Mouse (Mus musculus) MEL-GATA-1-ER (cell line): Measurements from ENCODE around the gene Tbc1d9.
"Not testable (repeated sequence)": the region's sequence is repeated elsewhere in the genome, so short reads cannot be mapped to it uniquely, and the experiment has no call there.

Source experiments
- DNase-seq: peaks from one replicate; pipeline ENCODE4 v3.0.0-alpha.2; 2012; ENCODE audit warnings: low read depth; ENCODE audit errors: extremely low read depth

The Tbc1d9 gene

DNA sequence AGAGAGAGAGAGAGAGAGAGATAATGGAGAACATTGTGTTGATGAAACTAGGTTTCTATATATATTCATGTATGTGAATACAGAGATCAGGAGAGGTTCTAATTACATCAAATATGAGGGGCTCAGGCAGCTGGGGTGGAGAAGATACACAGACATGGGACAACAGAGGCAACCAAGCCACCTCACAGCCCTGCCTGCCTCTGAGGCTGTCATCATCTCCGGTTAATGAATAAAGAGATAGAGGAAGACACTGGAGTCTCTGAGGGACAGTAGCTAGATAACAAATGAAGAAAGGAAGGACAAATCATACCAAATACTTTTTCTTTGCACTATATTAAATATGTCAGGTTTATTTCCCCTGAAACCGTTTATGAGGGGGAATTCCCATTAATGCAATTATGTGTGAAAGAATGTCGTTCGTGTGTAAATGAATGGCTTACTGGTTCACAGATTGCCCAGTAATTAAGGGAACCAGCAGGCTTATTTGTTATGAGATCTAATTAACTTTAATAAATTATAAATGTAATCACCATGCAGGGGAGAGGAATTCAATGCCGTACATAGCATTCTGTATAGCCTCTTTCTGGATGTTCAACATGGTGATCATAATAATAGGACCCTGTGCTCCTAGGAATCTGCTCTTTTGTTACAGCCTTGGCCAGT, 59.7 kb downstream of the Tbc1d9 start:
- DNase-seq = no peak

DNA sequence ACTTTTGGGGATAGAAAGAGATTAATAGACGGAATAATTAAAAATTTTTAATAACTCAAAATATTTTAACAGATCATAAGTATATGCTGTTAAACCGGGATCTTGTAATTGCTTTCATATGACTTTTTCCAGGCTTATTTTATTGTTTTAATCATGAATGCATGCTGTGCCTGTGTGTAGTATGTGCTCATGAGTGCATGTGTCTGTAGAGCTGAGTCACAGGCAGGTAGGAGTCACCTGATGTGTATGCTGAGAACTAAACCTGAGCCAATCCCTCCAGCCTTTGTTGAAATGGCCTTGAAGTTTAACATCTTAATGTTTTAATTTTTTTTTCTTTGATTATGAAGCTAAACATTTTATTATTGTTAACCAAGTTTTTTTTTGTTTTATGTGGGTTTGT, 60.4 kb downstream of the Tbc1d9 start:
- DNase-seq = no peak

DNA sequence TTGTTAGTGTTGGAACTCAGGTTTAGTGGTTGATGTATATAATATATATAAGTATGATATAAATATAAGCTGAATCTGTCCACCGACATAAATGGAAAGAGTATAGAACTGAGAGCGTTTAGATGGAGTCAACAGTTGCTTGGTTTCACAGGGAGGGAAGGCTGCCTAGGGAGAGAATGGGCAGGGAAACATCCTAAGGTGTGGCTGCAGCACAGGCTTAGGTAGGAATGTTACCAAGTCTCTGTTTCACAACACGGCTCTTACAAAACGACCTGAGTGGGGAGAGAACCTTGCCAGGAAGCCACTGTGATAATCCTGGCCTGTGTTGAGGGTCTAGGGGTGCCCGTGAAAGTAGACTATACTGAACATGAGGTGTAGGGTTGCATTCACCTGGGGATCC, 62.2 kb downstream of the Tbc1d9 start:
- DNase-seq = no peak

DNA sequence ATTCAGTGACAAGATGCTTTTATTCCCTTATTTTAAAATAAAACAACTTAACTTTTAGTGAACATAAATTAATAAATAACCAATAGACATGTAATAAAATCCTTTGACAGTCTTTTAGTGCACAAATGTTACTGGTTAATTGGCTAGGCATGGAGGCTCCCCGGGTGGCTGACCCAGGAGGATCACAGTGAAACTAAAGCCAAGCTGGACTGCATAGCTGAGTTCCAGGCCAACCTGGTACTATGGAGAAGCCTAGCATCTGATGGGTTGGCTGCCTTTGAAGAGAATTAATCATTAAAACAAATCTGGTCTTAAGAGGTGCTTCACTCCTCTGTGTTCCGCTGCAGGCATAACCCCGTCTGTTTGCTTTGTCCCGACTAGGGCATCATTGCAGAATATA, 67.9 kb downstream of the Tbc1d9 start:
- DNase-seq = no peak

DNA sequence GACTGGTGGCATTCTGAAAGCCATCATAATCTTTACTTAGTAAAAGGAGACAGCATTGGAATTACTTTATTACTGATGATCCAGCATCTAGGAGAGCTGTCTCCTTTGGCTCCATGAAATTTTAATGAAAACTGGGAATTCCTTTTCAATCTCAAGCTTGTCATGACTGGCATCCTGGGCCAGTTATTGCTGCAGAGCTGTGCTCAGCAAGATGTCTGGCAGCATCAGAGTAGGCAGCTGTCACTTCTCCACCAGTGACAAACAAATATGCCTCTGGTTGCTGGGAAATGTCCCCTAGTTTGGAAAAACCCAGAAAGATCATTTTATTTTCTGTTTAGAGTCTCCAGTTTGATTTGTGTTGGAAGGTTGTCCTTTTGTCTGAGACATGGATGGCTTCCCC, 74.2 kb downstream of the Tbc1d9 start:
- DNase-seq = no peak

DNA sequence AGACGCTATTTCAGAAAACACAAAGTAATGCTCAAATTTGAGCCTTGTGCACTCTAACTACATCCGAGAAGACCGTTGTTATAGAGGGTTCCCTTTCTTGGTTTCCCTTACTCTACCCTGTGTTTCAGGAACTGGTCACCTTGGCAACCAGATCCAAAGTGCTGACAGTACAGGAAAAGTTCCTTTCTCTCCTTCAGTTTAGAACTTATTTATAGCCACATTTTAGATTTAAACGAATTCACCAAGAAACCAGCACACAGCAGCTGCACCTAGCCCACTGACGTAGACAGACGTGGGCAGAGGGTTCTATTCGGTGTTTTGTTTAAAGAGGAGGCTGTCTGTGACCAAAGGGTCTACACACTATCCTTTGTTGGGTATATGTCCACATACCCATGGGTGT, 79.0 kb downstream of the Tbc1d9 start:
- DNase-seq = no peak

DNA sequence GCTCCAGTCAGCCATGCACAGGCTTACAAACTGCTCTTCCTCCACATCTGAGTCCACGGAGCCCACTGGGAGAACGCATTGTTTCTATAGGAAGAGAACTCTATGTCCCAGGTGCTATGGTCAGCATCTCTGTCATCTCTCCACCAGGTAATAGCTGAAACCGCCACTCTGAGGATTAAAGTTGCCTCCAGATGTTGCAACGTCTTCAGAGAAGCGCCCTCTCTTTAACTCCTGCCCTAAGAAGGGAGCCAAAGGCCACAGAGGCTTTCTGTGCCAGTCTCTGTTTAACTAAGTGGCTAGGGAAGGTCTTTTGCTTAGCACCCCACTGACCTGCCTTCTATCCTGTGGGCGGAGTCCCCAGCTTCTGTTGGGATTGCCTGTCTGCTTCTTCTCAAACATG, 85.7 kb downstream of the Tbc1d9 start:
- no peak for DNase-seq

DNA sequence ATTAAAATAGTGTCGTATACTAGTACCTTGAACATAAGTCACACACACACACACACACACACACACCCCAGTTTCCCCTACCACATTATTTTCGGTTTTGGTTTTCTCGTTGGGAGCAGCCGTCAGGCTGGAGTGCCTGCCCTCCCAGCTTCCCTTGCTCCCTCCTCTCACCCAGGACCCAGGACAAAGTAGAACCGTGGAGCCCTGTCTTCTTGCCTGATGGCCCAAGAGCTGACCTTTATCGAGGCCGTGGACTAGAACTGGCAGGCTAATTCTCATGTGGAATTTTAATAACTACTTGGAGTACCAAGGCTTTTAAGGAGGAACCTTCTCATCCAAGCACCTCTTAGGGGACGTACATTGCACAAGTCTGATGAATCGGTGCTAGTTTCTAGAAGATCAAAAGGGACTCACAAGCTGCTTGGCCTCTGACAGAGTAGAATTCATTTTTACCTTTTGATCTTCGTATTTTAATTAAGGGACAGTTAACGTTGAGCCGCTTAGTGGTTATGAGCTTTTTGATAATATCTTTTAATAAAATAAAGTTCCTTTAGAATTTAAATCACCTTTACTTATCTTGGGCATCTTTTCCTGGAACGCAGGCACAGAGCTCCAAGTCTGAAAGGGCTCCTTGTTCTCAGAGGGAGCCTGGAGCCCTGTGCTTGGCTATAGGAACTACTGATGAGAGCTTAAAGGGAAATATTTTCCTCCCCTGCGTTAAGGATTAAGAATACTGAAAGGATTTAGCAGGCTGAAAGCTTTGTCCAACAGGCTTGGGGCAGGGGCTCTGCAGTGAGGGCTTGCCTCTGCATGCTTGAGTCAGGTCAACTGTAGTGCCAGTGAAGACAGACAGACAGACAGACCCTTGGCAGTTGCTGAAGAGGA, 86.5 kb downstream of the Tbc1d9 start:
- no peak for DNase-seq

DNA sequence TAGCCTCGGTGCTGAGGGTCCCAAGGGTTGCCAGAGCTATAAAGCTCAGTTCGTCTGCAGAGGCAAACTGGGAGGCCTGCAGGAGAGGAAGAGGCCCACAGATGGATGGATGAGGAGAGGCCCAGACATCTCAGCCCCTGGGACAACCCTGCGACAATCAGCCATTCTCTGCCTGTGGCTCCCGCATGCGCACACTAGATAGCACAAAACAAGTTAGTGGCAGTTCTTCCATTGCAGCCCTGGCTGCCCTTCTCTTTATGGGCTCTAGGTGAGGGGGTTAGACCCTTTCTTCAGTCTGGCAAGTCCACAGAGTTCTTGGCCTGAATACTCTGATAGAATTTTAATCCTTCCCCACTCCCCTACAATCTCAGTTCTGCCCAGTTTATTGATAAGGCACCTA, 87.6 kb downstream of the Tbc1d9 start:
- DNase-seq = peak; percentile 4

DNA sequence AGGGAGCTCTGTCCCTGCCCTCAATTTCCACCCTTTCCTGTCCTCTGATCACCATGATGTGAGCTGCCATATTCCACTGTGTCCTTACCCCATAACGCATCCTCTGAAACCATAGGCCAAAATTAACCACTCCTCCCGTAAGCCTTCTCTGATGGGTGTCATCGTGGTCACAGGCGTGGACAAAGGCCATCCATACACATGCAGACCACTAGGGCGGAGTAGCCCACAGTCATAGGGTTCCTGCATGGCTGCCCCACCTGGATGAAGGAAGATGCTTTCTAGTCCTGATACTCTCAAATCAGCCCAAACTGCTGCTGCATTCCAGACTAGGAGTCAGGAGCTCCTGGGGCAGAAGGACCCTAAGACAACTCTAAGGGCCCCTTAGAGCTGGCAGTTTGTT, 92.5 kb downstream of the Tbc1d9 start:
- DNase-seq = no peak

DNA sequence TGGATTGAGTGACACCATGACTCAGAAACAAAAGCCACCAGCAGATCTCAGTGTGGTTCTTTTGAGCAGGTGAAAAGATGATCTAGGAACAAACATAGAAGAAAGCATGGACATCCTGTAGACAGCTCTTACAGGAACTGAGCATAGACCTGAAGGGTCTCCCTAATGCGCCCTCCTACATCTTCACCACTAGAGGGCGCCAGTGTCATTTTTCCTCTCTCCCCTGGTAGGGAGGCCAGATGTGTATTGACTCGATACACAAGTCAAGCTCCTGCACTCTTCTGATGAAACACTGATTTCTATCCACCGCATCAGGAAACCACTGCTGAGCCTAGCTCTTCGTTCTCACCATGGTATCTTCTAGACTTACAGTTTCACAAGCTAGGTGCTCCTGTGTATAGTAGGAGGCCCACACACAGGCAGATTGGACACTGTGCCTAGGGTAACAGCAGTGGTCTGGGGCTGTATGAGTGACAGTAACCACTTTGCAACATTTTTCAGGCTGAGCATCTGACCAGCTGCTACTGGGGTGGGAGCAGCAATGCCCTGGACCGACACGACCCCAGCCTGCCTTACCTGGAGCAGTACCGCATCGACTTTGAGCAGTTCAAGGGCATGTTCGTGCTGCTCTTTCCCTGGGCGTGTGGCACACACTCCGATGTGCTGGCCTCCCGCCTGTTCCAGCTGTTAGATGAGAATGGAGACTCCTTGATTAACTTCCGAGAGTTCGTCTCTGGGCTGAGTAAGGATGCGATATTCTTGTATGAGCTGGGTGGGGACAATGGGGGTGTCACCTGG, 95.5 kb downstream of the Tbc1d9 start:
- DNase-seq = peak; percentile 38

DNA sequence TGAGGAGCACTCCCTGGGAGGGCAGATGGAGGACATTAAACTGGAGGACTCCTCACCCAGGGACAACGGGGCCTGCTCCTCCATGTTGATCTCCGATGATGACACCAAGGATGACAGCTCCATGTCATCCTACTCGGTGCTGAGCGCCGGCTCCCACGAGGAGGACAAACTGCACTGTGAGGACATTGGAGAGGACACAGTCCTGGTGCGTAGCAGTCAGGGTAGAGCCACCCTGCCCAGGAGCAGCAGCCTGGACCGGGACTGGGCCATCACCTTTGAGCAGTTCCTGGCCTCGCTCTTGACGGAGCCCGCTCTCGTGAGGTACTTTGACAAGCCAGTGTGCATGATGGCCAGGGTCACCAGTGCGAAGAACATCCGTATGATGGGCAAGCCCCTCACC, 106.0 kb downstream of the Tbc1d9 start:
- DNase-seq = no peak

DNA sequence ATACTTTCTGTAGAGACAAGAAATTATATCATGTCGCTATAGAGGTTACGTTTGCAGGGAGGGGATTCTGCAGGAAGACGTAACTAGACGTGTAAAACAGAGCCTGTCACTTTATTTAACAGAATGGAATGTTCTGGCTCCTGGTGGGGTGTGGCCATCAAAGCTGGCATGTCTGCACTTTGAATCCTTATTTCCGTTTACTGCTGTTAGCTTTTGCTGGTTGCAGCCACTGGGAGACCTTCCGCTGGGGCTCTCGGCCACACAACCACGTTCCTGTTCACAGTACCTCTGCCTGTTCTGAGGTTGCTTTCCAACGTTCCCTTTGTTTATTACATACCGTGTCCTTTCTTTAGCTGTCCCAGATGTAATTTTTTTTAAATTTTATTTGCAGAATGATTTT, 107.3 kb downstream of the Tbc1d9 start:
- no peak for DNase-seq

DNA sequence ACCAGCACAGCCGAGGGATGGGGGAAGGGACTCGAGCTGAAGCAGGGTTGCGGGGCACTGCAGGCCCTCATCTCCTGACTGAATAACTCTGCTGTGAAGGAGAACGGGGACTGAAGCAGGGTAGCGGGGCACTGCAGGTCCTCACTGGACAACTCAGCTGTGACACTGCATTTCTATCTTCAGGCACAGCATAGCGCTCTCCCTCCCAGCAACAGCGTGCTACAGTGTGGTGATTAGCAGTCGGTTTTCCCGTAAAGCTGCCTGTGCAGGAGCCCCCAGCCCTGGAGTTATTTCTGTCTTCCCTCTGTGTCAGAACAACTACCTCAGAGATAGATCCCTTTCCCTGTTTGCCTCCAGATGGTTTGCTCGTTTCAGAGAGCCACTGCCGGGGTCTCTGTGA, 109.3 kb downstream of the Tbc1d9 start:
- no peak for DNase-seq

DNA sequence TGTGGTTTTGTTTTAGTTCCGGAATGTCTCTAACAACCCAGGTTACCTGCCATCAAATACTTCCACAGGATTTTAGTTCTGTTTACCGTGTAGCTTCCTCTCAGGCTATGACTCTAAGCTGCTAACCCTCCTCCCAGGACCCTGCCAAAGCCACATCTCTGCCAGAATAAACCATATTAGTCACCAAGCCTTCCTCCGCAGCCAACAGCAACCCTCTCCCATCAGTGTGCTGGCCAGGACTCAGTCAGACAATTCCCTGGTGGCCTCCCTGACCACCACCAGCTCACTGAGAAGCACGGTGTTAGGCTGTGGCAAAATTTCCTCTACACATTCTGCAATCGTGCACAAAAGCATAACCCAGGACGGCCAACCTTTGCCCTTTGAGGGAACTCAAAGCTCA, 113.3 kb downstream of the Tbc1d9 start:
- no peak for DNase-seq

DNA sequence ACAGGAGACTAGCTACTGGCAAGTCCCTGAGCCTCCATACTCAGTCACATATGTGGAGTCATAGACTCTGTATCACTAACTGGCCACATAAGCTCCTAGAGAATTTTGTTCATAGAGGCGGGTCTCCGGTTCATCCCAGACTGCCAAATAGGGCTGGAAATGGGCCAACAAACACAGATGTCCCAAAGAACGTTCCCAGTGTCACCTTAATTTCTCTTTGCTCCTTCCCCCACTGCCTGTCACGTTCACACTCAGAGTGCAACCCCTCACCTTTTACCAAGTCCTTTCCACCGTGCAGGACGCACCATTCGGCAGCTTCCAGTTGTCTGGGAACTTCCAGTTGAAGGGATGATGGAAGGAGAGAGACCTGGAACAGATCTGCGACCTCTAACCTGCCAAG, 120.2 kb downstream of the Tbc1d9 start:
- no peak for DNase-seq

DNA sequence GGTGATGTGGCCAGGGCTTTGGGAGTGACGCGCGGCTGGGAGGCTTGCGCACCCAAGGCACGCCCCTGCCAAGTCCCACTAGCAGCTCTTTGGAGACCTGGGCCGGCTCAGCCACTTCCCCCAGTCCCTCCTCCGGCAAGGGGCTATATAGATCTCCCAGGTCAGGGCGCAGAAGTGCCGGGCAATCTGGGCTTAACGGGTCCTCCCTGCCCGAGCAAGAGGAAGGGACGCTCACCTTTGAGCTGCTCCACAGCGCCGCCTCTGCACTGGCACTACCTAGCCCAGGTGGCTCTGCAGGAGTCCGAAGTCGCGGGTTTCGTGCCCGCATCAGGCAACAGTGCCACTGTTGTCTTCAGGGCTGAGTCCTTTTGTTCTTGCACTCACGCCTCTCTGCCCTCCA, 125.0 kb downstream of the Tbc1d9 start, which contains the start of gene Ucp1:
Ucp1 (plus strand) TSS at position 177 of the 400 bp plus-strand sequence.
- DNase-seq = no peak

DNA sequence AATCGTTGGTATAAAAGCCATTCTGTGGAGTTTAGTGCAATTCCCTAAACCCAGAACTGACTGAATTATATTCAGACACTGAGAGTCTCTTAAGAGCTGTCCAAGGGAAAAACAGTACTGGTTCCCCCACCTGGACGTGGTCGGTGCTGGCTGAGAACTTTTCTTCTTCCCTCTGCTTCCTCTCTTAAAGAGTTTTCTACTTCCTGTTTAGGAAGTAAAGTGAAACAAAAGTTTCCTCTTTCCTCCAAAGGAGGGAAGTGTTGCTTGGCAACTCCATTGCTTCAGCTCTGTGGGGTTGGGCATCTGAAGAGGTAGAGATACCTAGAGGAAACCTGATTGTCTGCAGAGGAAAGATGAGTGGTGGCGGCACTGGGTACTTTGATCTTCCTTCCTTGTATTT, 132.2 kb downstream of the Tbc1d9 start:
- no peak for DNase-seq

DNA sequence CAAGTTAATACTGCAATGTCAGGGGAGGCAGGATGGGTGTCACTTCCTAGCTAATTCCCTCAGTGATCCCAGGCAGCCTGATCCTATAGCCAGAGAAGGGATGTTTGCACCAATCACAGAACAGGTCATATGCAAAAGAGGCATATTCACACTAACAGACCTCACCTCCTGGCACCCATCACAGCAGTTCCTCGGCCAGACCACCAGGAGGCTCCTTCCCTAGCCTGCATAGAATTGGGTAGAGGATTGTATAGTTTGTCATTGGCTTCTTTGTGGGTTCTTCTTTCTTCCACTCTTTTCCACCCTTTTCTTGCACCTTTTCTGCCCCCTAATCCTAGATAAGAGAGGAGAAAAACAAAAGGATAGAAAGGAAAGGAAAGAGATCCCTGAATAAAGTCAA, 135.0 kb downstream of the Tbc1d9 start:
- peak; percentile 6 for DNase-seq

DNA sequence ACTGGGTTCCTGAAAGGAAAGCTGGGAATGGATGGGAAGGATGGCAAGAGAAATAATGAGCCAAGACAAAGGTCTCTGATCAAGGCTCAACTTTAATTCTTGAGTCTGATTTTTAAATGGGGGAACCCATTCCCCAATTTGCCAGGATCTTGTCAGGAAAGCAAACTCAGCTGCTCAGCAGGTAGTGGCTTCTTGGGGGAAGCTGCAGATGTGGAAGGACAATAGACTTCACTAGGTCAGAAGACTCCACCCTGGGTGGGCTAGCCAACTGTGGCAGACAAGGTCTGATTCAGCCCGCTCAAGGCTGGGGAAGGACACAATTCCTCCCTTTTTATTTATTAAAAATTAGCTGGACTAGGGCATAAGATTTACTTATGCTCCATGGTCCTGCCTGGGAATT, 139.8 kb downstream of the Tbc1d9 start:
- no peak for DNase-seq

DNA sequence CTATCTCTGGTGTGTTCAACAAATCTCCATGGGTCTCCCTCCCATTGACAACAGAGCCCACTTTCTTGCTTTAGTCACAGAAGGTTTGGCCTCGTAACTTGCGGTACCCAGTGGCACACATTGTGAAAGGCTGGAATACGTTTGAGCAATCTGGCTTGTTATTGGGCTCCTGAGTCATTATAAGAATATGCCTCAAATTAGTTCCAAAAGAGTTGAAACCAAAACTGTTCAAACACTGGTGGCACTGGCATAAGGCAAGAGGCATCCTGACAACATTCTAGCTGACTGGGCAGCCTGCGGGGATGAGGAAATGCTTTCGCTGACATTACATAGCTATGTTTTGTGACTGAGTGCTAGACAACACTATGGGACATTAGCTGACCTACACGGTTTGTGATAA, 144.7 kb downstream of the Tbc1d9 start:
- no peak for DNase-seq

DNA sequence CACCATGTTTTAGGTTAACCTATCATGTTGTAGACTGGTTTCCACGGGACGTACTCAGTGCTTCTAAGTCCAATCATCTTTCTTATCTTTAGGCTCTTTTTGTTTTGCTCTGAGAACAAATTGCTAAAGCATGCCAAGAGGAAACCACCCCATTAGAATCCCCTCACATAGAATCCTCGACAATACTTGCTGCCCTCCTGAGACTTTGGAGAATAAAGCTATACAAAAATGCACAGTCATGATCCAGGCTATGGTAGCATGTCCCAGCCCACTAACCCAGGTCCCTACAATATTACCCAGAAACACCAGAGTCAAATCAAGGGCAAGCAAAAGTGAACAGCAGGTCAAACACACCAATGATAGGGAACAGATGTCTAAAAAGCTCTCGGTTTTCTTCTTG, 149.9 kb downstream of the Tbc1d9 start:
- not testable (repeated sequence) for DNase-seq
